Mouse (Mus musculus): ENCODE results near the gene Olfr390. TPM values are rescaled to one million over a fixed set of nuclear protein-coding genes. Genes with fewer than 3 reads are reported as not detected.

Gene Olfr390
- total RNA-seq (2021) = not detected
- long read RNA-seq, experiment 1 = 0 reads
- long read RNA-seq, experiment 2 = 0 reads

DNA sequence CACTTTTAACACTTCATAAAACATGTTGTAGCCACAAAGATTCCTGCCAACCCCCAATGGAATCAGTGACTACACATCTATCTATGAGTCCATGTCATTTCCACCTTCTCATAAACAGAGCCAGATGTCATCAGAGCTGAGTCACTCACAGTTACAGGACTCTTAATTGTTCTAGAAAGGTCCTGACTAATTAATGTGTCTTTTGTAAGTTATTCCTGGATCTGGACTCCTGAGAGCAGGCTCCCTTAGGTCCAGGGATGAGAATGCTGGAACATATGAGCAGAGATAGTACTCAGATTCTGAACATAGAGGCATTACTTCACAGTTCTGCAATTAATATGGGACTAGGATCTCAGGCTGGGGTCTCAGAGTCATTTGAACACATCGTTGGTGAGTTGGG is at the start of gene Olfr390:
Olfr390 (plus strand) TSS at position 301 of the 400 bp plus-strand sequence.
- no peak for DNase-seq

DNA sequence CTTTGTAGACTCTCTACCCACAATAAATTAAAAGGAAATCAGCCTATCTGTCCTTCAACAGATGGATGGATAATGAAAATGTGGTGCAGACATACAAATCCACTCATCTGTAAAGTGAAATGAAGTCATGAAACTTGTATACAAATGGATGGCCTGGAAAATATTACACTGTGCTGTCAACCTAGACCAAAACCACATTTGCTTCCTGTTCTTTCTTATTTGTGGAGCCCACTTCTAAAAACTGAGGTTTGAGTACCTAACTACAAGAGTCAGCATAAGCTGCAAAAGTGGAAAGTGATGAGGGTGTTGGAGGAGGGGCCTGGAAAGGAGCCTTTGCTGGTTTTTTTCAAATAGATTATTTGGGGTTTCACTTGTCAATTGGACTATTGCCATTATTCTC is 23.6 kb upstream of the Olfr390 start:
- no peak for DNase-seq

DNA sequence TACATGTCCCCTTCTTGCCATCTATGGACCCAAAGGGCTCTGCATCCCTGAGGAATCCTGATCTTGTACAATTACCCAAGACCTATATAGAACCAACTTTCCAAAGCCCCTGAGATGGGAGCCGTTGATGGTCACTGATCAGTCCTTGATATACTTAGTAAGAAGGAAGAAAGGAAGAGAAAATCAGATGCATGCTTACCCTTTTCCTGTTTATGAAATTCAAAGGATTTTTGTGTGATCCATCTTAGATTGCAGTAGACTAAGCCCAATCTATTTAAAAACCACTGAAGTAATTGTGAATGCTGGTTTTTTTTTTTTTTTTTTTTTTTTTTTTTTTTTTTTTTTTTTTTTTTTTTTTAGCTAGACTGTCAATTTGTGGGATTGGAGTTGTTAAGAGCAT is 2.2 kb upstream of the Olfr390 start, which contains the start of gene Olfr389:
Olfr389 (minus strand) TSS at position 101 of the 400 bp plus-strand sequence.
- DNase-seq = no peak

DNA sequence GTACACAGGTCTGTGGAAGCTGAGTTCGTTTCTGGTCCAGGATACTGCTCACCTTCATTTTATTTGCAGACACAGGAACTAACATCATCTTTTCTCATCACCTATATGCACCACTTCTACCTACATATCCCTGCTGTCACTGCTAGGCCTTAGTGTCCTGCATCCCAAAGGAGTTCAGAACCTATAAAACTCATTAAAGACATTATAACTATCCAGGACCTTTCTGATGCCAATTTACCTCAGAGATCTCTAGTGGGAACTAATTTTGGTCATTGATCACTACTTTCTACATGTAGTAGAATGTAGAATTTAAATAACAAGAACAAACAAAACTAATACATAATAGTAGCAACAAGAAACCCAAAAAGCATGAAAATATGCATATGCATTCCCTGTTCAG is 20.2 kb downstream of the Olfr390 start, which contains the start of gene Olfr391-ps:
Olfr391-ps (minus strand) TSS at position 101 of the 400 bp plus-strand sequence.
- DNase-seq = no peak

DNA sequence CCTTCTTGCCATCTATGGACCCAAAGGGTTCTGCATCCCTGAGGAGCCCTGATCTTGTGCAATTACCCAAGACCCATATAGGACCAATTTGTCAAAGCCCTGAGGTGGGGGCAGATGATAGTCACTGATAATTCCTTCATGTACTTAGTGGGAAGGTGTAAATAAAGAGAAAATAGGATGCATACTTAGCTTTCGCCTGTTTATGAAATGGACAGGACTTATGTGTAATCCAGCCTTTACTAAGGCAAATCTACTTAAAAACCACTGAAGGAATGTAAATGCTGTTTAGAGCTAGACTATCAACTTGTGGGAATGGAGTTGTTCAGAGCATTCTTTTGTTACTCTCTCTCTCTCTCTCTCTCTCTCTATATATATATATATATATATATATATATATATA is 34.2 kb downstream of the Olfr390 start, which contains the start of gene Olfr392:
Olfr392 (minus strand) TSS at position 101 of the 400 bp plus-strand sequence.
- no peak for DNase-seq

Other genes with a start within 250 kb of the Olfr390 start
- not detected for gene Olfr385, start 190.0 kb upstream of the Olfr390 start, total RNA-seq (2021)
- not detected for gene Olfr384, start 184.4 kb upstream of the Olfr390 start, total RNA-seq (2021)
- not detected for gene Zfp735, start 94.2 kb upstream of the Olfr390 start, total RNA-seq (2021)
- gene Olfr389, start 2.3 kb upstream of the Olfr390 start, total RNA-seq (2021) = not detected
- gene Olfr391-ps, start 20.1 kb downstream of the Olfr390 start, total RNA-seq (2021) = not detected
- not detected for gene Olfr392, start 34.1 kb downstream of the Olfr390 start, total RNA-seq (2021)
- gene Olfr393, start 68.5 kb downstream of the Olfr390 start, total RNA-seq (2021) = not detected
- gene Olfr394, start 107.8 kb downstream of the Olfr390 start, total RNA-seq (2021) = not detected
- gene Olfr395, start 126.3 kb downstream of the Olfr390 start, total RNA-seq (2021) = not detected
- not detected for gene Olfr23, start 153.7 kb downstream of the Olfr390 start, total RNA-seq (2021)
- not detected for gene Olfr397, start 177.9 kb downstream of the Olfr390 start, total RNA-seq (2021)
- not detected for gene Olfr398, start 207.4 kb downstream of the Olfr390 start, total RNA-seq (2021)

Measured in adrenal gland, postnatal 10 days (tissue).